Mouse (Mus musculus) regulatory T cell (primary cell): ENCODE results near the gene Ppat.
"Not testable (repeated sequence)": the region's sequence is repeated elsewhere in the genome, so short reads cannot be mapped to it uniquely, and the experiment has no call there.

Experiments
- in situ Hi-C: fragments of 300-600 bp; cut with MboI, MseI; formaldehyde crosslinking; loops from one replicate; pipeline ENCODE4 v1.15.1; 2025; ENCODE audit warnings: high pct_unique_total_duplicates

Gene Ppat

GRCm38 (mm10) chr5:76951106-76952027 lies at the start of gene Ppat, which contains the start of gene Paics:
Ppat (minus strand) TSS chr5:76951578.
Paics (plus strand) TSS chr5:76951307.
- in situ Hi-C loops: loop anchor here (5.0 kb wide), 1 partner anchor 44 kb away; the partner anchor contains the start of gene Aasdh

- in situ Hi-C loops: no loop called here
Measured at GRCm38 (mm10) chr5:76998416-76998815, 47.0 kb upstream of the Ppat start.

- in situ Hi-C loops: no loop called here
Measured at GRCm38 (mm10) chr5:76993174-76993814, 41.9 kb upstream of the Ppat start.

GRCm38 (mm10) chr5:76990789-76991188 lies 39.4 kb upstream of the Ppat start:
- in situ Hi-C loops: no loop called here

- in situ Hi-C loops: no loop called here
Measured at GRCm38 (mm10) chr5:76984015-76984414, 32.6 kb upstream of the Ppat start.

GRCm38 (mm10) chr5:76975736-76976135 lies 24.4 kb upstream of the Ppat start:
- in situ Hi-C loops: loop anchor here (5.0 kb wide), 1 partner anchor 342 kb away; no protein-coding TSS in a partner anchor

GRCm38 (mm10) chr5:76974554-76975285 lies 23.3 kb upstream of the Ppat start, which contains the start of gene Srp72:
Srp72 (plus strand) TSS chr5:76974683.
- in situ Hi-C loops: loop anchor here (5.0 kb wide), 1 partner anchor 343 kb away; no protein-coding TSS in a partner anchor

- in situ Hi-C loops: no loop called here
Measured at GRCm38 (mm10) chr5:76974207-76974553, 22.8 kb upstream of the Ppat start.

- in situ Hi-C loops: no loop called here
Measured at GRCm38 (mm10) chr5:76973488-76973887, 22.1 kb upstream of the Ppat start.

GRCm38 (mm10) chr5:76971115-76971514 lies 19.7 kb upstream of the Ppat start:
- in situ Hi-C loops: not testable (repeated sequence)

- in situ Hi-C loops: no loop called here
Measured at GRCm38 (mm10) chr5:76969250-76969649, 17.9 kb upstream of the Ppat start.

- in situ Hi-C loops: no loop called here
Measured at GRCm38 (mm10) chr5:76964651-76965050, 13.3 kb upstream of the Ppat start.

- in situ Hi-C loops: no loop called here
Measured at GRCm38 (mm10) chr5:76962545-76962944, 11.2 kb upstream of the Ppat start.

- in situ Hi-C loops: no loop called here
Measured at GRCm38 (mm10) chr5:76959587-76959986, 8.2 kb upstream of the Ppat start.

GRCm38 (mm10) chr5:76957954-76958353 lies 6.6 kb upstream of the Ppat start:
- in situ Hi-C loops: no loop called here

GRCm38 (mm10) chr5:76955474-76955873 lies 4.1 kb upstream of the Ppat start:
- in situ Hi-C loops: no loop called here

GRCm38 (mm10) chr5:76954271-76954900 lies 3.0 kb upstream of the Ppat start:
- in situ Hi-C loops: loop anchor here (5.0 kb wide), 1 partner anchor 47 kb away; the partner anchor contains the start of gene Aasdh

- in situ Hi-C loops: loop anchor here (5.0 kb wide), 1 partner anchor 46 kb away; the partner anchor contains the start of gene Aasdh
Measured at GRCm38 (mm10) chr5:76953794-76954193, 2.4 kb upstream of the Ppat start.

- in situ Hi-C loops: loop anchor here (5.0 kb wide), 1 partner anchor 45 kb away; the partner anchor contains the start of gene Aasdh
Measured at GRCm38 (mm10) chr5:76952112-76953040, 998 bp upstream of the Ppat start.
